ENCODE assay signal across 8 mouse cellular contexts in the genomic region with DNA sequence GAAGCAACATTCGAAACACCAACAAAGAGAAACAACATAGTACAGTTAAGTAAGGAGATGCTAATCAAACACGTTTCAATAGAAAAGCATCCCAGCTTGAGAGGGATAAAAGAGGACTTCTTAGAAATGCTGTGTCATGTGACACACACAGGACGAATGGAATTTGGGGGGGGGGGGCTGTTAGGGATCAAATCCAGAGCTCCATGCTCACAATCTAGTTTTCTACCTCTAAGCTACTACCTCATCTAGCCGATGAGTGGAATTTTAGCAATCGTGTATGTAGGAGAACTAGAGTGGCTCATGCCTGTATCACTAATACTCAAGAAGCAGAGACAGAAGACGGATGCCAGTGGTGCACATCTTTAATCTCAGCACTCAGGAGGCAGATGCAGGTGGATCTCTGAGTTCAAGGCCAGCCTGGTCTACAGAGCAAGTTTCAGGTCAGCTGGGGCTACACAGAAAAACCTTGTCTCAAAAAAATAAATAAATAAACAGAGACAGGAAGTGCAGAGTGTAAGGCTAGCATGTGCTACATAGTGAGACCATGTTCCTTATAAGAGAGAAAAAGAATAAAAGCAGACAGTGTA. TPM values are rescaled to one million over a fixed set of nuclear protein-coding genes. Genes with fewer than 3 reads are reported as not detected.
DNase-seq lines count a peak whose midpoint lies in the region; ATAC-seq lines count a peak whose summit lies in the region.

No protein-coding gene starts in this region.

- no peak for DNase-seq in kidney, postnatal 10 days
- DNase-seq in natural killer cell, adult 2 months (ENCODE audit: low spot score in 2 of 2): no peak
- no peak for DNase-seq in spleen, postnatal 36 days (ENCODE audit: low spot score in 2 of 2)
- DNase-seq in cerebellum, postnatal 4 days (ENCODE audit: low spot score in 2 of 2): no peak

- H3K9me3 ChIP-seq in kidney, embryonic 15.5 days (replicated peaks): no peaks in the 10 kb centered on the region
- no peaks in the 10 kb centered on the region for H3K9me3 ChIP-seq in embryonic facial prominence, embryonic 12.5 days
- no peaks in the 10 kb centered on the region for H3K9me3 ChIP-seq in intestine, embryonic 15.5 days
- H3K9me3 ChIP-seq in neural tube, embryonic 12.5 days: no peaks in the 10 kb centered on the region

- no peak overlapping the region for H3K9ac ChIP-seq in kidney, embryonic 15.5 days
- H3K9ac ChIP-seq in embryonic facial prominence, embryonic 12.5 days: no peak overlapping the region
- H3K9ac ChIP-seq in intestine, embryonic 15.5 days: no peak overlapping the region
- H3K9ac ChIP-seq in neural tube, embryonic 12.5 days: peak overlapping the region; percentile 4; the same call in 1 of the 2 replicates

- H3K4me1 ChIP-seq in kidney, embryonic 15.5 days: peaks cover 35% of the 10 kb centered on the region
- peaks cover 27% of the 10 kb centered on the region for H3K4me1 ChIP-seq in embryonic facial prominence, embryonic 12.5 days
- H3K4me1 ChIP-seq in intestine, embryonic 15.5 days (replicated peaks): peaks cover 26% of the 10 kb centered on the region
- peaks cover 37% of the 10 kb centered on the region for H3K4me1 ChIP-seq in neural tube, embryonic 12.5 days

- H3K27ac ChIP-seq in kidney, embryonic 15.5 days: peak overlapping the region; percentile 78; the same call in 1 of the 2 replicates
- no peak overlapping the region for H3K27ac ChIP-seq in embryonic facial prominence, embryonic 12.5 days
- peak overlapping the region; percentile 29; the same call in 1 of the 2 replicates for H3K27ac ChIP-seq in intestine, embryonic 15.5 days
- no peak overlapping the region for H3K27ac ChIP-seq in neural tube, embryonic 12.5 days

- no peaks in the 10 kb centered on the region for H3K27me3 ChIP-seq in kidney, embryonic 15.5 days
- H3K27me3 ChIP-seq in embryonic facial prominence, embryonic 12.5 days: no peaks in the 10 kb centered on the region
- H3K27me3 ChIP-seq in intestine, embryonic 15.5 days (replicated peaks): no peaks in the 10 kb centered on the region
- no peaks in the 10 kb centered on the region for H3K27me3 ChIP-seq in neural tube, embryonic 12.5 days (replicated peaks)

- peak overlapping the region; percentile 97; the same call in 1 of the 2 replicates for H3K4me3 ChIP-seq in kidney, embryonic 15.5 days (replicated peaks)
- H3K4me3 ChIP-seq in embryonic facial prominence, embryonic 12.5 days: no peak overlapping the region
- 0 out of 2 replicates have a peak overlapping the region, but pooled peaks have one; percentile 94 for H3K4me3 ChIP-seq in intestine, embryonic 15.5 days (replicated peaks)
- H3K4me3 ChIP-seq in neural tube, embryonic 12.5 days: no peak overlapping the region

- peak overlapping the region; percentile 73 for H3K4me2 ChIP-seq in kidney, embryonic 15.5 days
- H3K4me2 ChIP-seq in embryonic facial prominence, embryonic 12.5 days (replicated peaks): peak overlapping the region; percentile 74
- H3K4me2 ChIP-seq in intestine, embryonic 15.5 days (replicated peaks): peak overlapping the region; percentile 53; the same call in 1 of the 2 replicates
- H3K4me2 ChIP-seq in neural tube, embryonic 12.5 days (replicated peaks): peak overlapping the region; percentile 91

- H3K36me3 ChIP-seq in kidney, embryonic 15.5 days: peaks cover 14% of the 10 kb centered on the region
- peaks cover 9% of the 10 kb centered on the region; the same call in 1 of the 2 replicates for H3K36me3 ChIP-seq in embryonic facial prominence, embryonic 12.5 days
- no peaks in the 10 kb centered on the region for H3K36me3 ChIP-seq in intestine, embryonic 15.5 days
- H3K36me3 ChIP-seq in neural tube, embryonic 12.5 days: peaks cover 11% of the 10 kb centered on the region

- no peak for ATAC-seq in kidney, embryonic 15.5 days (replicated peaks; ENCODE audit: low FRiP score)
- ATAC-seq in embryonic facial prominence, embryonic 12.5 days (ENCODE audit: insufficient number of reproducible peaks, insufficient read depth, low FRiP score, low TSS enrichment): no peak
- ATAC-seq in intestine, embryonic 15.5 days: no peak
- 0 out of 2 replicates have a peak, but pooled peaks have one; percentile 8 for ATAC-seq in neural tube, embryonic 12.5 days (ENCODE audit: low FRiP score, low read depth)

- WGBS in kidney, embryonic 15.5 days: 74% methylated on average over 6 of the region's 6 CpGs
- WGBS in embryonic facial prominence, embryonic 12.5 days: 72% methylated on average over 6 of the region's 6 CpGs
- 72% methylated on average over 6 of the region's 6 CpGs for WGBS in intestine, embryonic 15.5 days
- WGBS in neural tube, embryonic 12.5 days: 78% methylated on average over 6 of the region's 6 CpGs

RNA-seq across cellular contexts. Expression of gene Rnf10, which starts 0.9 kb away (rescaled TPM):
- 134 and 142 TPM in 2 replicates for polyA plus RNA-seq in kidney, embryonic 15.5 days (2015; fragmentation: Nextera tagmentation; extraction: Ambion mirVana)
- polyA plus RNA-seq in embryonic facial prominence, embryonic 12.5 days (2016; fragmentation: Nextera tagmentation; extraction: Ambion mirVana): 184 and 187 TPM in 2 replicates
- polyA plus RNA-seq in intestine, embryonic 15.5 days (2015; fragmentation: Nextera tagmentation; extraction: Ambion mirVana): 119 and 120 TPM in 2 replicates
- 230 TPM in 2 replicates for polyA plus RNA-seq in neural tube, embryonic 12.5 days (2016; fragmentation: Nextera tagmentation; extraction: Ambion mirVana)

RNA-seq across cellular contexts. Expression of gene Coq5, which starts 5.8 kb away (rescaled TPM):
- 51.0 and 51.2 TPM in 2 replicates for polyA plus RNA-seq in kidney, embryonic 15.5 days (2015; fragmentation: Nextera tagmentation; extraction: Ambion mirVana)
- 45.5 and 46.2 TPM in 2 replicates for polyA plus RNA-seq in embryonic facial prominence, embryonic 12.5 days (2016; fragmentation: Nextera tagmentation; extraction: Ambion mirVana)
- polyA plus RNA-seq in intestine, embryonic 15.5 days (2015; fragmentation: Nextera tagmentation; extraction: Ambion mirVana): 62.1 and 65.1 TPM in 2 replicates
- 54.1 and 55.6 TPM in 2 replicates for polyA plus RNA-seq in neural tube, embryonic 12.5 days (2016; fragmentation: Nextera tagmentation; extraction: Ambion mirVana)

RNA-seq across cellular contexts. Expression of gene Dynll1, which starts 27.2 kb away (rescaled TPM):
- 1,617 and 1,807 TPM in 2 replicates for polyA plus RNA-seq in kidney, embryonic 15.5 days (2015; fragmentation: Nextera tagmentation; extraction: Ambion mirVana)
- polyA plus RNA-seq in embryonic facial prominence, embryonic 12.5 days (2016; fragmentation: Nextera tagmentation; extraction: Ambion mirVana): 1,589 and 1,712 TPM in 2 replicates
- 1,297 TPM in 2 replicates for polyA plus RNA-seq in intestine, embryonic 15.5 days (2015; fragmentation: Nextera tagmentation; extraction: Ambion mirVana)
- 1,356 and 1,433 TPM in 2 replicates for polyA plus RNA-seq in neural tube, embryonic 12.5 days (2016; fragmentation: Nextera tagmentation; extraction: Ambion mirVana)

RNA-seq across cellular contexts. Expression of gene Pop5, which starts 38.0 kb away (rescaled TPM):
- polyA plus RNA-seq in kidney, embryonic 15.5 days (2015; fragmentation: Nextera tagmentation; extraction: Ambion mirVana): 114 and 123 TPM in 2 replicates
- polyA plus RNA-seq in embryonic facial prominence, embryonic 12.5 days (2016; fragmentation: Nextera tagmentation; extraction: Ambion mirVana): 82.1 and 93.4 TPM in 2 replicates
- 126 and 128 TPM in 2 replicates for polyA plus RNA-seq in intestine, embryonic 15.5 days (2015; fragmentation: Nextera tagmentation; extraction: Ambion mirVana)
- 110 and 113 TPM in 2 replicates for polyA plus RNA-seq in neural tube, embryonic 12.5 days (2016; fragmentation: Nextera tagmentation; extraction: Ambion mirVana)

RNA-seq across cellular contexts. Expression of gene Srsf9, which starts 53.3 kb away (rescaled TPM):
- polyA plus RNA-seq in kidney, embryonic 15.5 days (2015; fragmentation: Nextera tagmentation; extraction: Ambion mirVana): 301 and 315 TPM in 2 replicates
- 418 and 420 TPM in 2 replicates for polyA plus RNA-seq in embryonic facial prominence, embryonic 12.5 days (2016; fragmentation: Nextera tagmentation; extraction: Ambion mirVana)
- 217 and 220 TPM in 2 replicates for polyA plus RNA-seq in intestine, embryonic 15.5 days (2015; fragmentation: Nextera tagmentation; extraction: Ambion mirVana)
- 314 and 343 TPM in 2 replicates for polyA plus RNA-seq in neural tube, embryonic 12.5 days (2016; fragmentation: Nextera tagmentation; extraction: Ambion mirVana)

Comparison
In these comparisons a context has a peak if more than half of its experiments do, and no peak if none do; other contexts are left out.
1. H3K27ac ChIP-seq: peak in kidney, embryonic 15.5 days (single experiment) and intestine, embryonic 15.5 days (single experiment); none in embryonic facial prominence, embryonic 12.5 days (single experiment) and neural tube, embryonic 12.5 days (single experiment).
2. H3K4me3 ChIP-seq: peak in kidney, embryonic 15.5 days (single experiment) and intestine, embryonic 15.5 days (single experiment); none in embryonic facial prominence, embryonic 12.5 days (single experiment) and neural tube, embryonic 12.5 days (single experiment).
3. Peak in every context shown above with its lines, with median percentiles within 50 percentile points of each other: H3K4me2 ChIP-seq.